Mouse (Mus musculus) midbrain, embryonic 13.5 days (tissue): ENCODE measurements around the gene Slc47a1. TPM values are rescaled to one million over a fixed set of nuclear protein-coding genes. Genes with fewer than 3 reads are reported as not detected.
"Not testable (repeated sequence)": the region's sequence is repeated elsewhere in the genome, so short reads cannot be mapped to it uniquely, and the experiment has no call there.

Experiments used
- ATAC-seq: fragments of 200-750 bp; cut with Nextera tagmentation; 2 replicates; pipeline ENCODE4 v1.8.0; 2017; ENCODE audit warnings: mild to moderate bottlenecking, moderate TSS enrichment, moderate library complexity
- H3K27ac ChIP-seq: fragments of 300-500 bp; sonication (generic); 2 replicates; pipeline ENCODE4 v1.5.1; 2015; ENCODE audit warnings: inconsistent platforms, mild to moderate bottlenecking, moderate library complexity
- H3K27me3 ChIP-seq: fragments of 300-500 bp; sonication (generic); 2 replicates; pipeline ENCODE4 v1.6.1; 2015; ENCODE audit warnings: mild to moderate bottlenecking, inconsistent platforms
- H3K36me3 ChIP-seq: fragments of 300-500 bp; sonication (generic); 2 replicates; pipeline ENCODE4 v1.6.1; 2015; ENCODE audit warnings: mild to moderate bottlenecking, inconsistent platforms
- H3K4me1 ChIP-seq: fragments of 300-500 bp; sonication (generic); replicated peaks from 2 replicates; pipeline ENCODE4 v1.6.1; 2015; ENCODE audit warnings: inconsistent platforms
- H3K4me2 ChIP-seq: fragments of 300-500 bp; sonication (generic); replicated peaks from 2 replicates; pipeline ENCODE4 v1.6.1; 2015; ENCODE audit warnings: moderate library complexity, mild to moderate bottlenecking, inconsistent platforms
- H3K4me3 ChIP-seq: fragments of 300-500 bp; sonication (generic); replicated peaks from 2 replicates; pipeline ENCODE4 v1.5.1; 2015; ENCODE audit warnings: mild to moderate bottlenecking, inconsistent platforms
- H3K9ac ChIP-seq: fragments of 300-500 bp; sonication (generic); replicated peaks from 2 replicates; pipeline ENCODE4 v1.6.1; 2015; ENCODE audit warnings: mild to moderate bottlenecking, inconsistent platforms
- H3K9me3 ChIP-seq: fragments of 300-500 bp; sonication (generic); 2 replicates; pipeline ENCODE4 v1.6.1; 2016; ENCODE audit warnings: mild to moderate bottlenecking, inconsistent platforms
- WGBS: fragments of 180-500 bp; shearing (Covaris S2); methylation state at CpG from one replicate; pipeline ENCODE4 v1.1.7; 2015; 5-methylcytosine and 5-hydroxymethylcytosine counted together
- polyA plus RNA-seq: library from polyadenylated mRNA; unstranded; fragments of >200 nt; fragmentation: Nextera tagmentation; extraction: Ambion mirVana; gene quantifications from 2 replicates; pipeline ENCODE4 v1.2.1, GENCODE M21; 2015

The Slc47a1 gene
- polyA plus RNA-seq, 1 experiment from 2014 or later: not detected

- WGBS: 97% methylated on average over 6 of the region's 10 CpGs
Measured at GRCm38 (mm10) chr11:61304535-61304934, 73.6 kb downstream of the Slc47a1 start.

GRCm38 (mm10) chr11:61300716-61301392, 77.3 kb downstream of the Slc47a1 start:
- Histone ChIP-seq H3K4me3 (no peak overlapping the region), H3K27me3 (no peaks in the 10 kb centered on the region), H3K9me3 (no peaks in the 10 kb centered on the region), H3K4me2 (peak overlapping the region; percentile 15; the same call in 1 of the 2 replicates), H3K27ac (no peak overlapping the region), H3K36me3 (no peaks in the 10 kb centered on the region), H3K9ac (no peak overlapping the region), H3K4me1 (peaks cover 4% of the 10 kb centered on the region; the same call in 1 of the 2 replicates)
- no peak for ATAC-seq
- 13% methylated on average over 13 of the region's 16 CpGs for WGBS

More at GRCm38 (mm10) chr11:61304535-61304934, 73.6 kb downstream of the Slc47a1 start:
- H3K4me3 ChIP-seq, H3K36me3 ChIP-seq, H3K27ac ChIP-seq, H3K9ac ChIP-seq, H3K27me3 ChIP-seq, ATAC-seq, H3K4me2 ChIP-seq, H3K9me3 ChIP-seq, H3K4me1 ChIP-seq: not testable (repeated sequence)

GRCm38 (mm10) chr11:61300205-61300604, 77.9 kb downstream of the Slc47a1 start:
- peaks cover 4% of the 10 kb centered on the region; the same call in 1 of the 2 replicates for H3K4me1 ChIP-seq
- WGBS: 60% methylated on average over 3 of the region's 3 CpGs
- H3K27me3 ChIP-seq: no peaks in the 10 kb centered on the region
- H3K27ac ChIP-seq: no peak overlapping the region
- no peak overlapping the region for H3K4me2 ChIP-seq
- H3K4me3 ChIP-seq: no peak overlapping the region
- no peaks in the 10 kb centered on the region for H3K36me3 ChIP-seq
- no peak for ATAC-seq
- no peaks in the 10 kb centered on the region for H3K9me3 ChIP-seq
- no peak overlapping the region for H3K9ac ChIP-seq

GRCm38 (mm10) chr11:61297901-61298300, 80.2 kb downstream of the Slc47a1 start:
- Histone ChIP-seq H3K27me3 (no peaks in the 10 kb centered on the region), H3K36me3 (no peaks in the 10 kb centered on the region), H3K4me2 (no peak overlapping the region), H3K9ac (no peak overlapping the region), H3K4me3 (no peak overlapping the region), H3K9me3 (no peaks in the 10 kb centered on the region), H3K27ac (no peak overlapping the region), H3K4me1 (peaks cover 4% of the 10 kb centered on the region; the same call in 1 of the 2 replicates)
- WGBS: 82% methylated on average over 2 of the region's 2 CpGs
- no peak for ATAC-seq

- Histone ChIP-seq H3K27me3 (no peaks in the 10 kb centered on the region), H3K4me3 (no peak overlapping the region), H3K36me3 (no peaks in the 10 kb centered on the region), H3K9ac (no peak overlapping the region), H3K4me2 (no peak overlapping the region), H3K9me3 (no peaks in the 10 kb centered on the region), H3K27ac (no peak overlapping the region), H3K4me1 (peaks cover 4% of the 10 kb centered on the region; the same call in 1 of the 2 replicates)
- 82% methylated on average over 2 of the region's 2 CpGs for WGBS
- no peak for ATAC-seq
Measured at GRCm38 (mm10) chr11:61297326-61297725, 80.8 kb downstream of the Slc47a1 start.

- 31% methylated on average over 1 of the region's 1 CpGs for WGBS
Measured at GRCm38 (mm10) chr11:61296556-61296955, 81.6 kb downstream of the Slc47a1 start.

GRCm38 (mm10) chr11:61295556-61295955, 82.6 kb downstream of the Slc47a1 start:
- Histone ChIP-seq H3K27me3 (no peaks in the 10 kb centered on the region), H3K27ac (no peak overlapping the region), H3K4me2 (no peak overlapping the region), H3K9me3 (no peaks in the 10 kb centered on the region), H3K4me3 (no peak overlapping the region), H3K9ac (no peak overlapping the region), H3K4me1 (no peaks in the 10 kb centered on the region), H3K36me3 (no peaks in the 10 kb centered on the region)
- 90% methylated on average over 2 of the region's 2 CpGs for WGBS
- no peak for ATAC-seq

More at GRCm38 (mm10) chr11:61296556-61296955, 81.6 kb downstream of the Slc47a1 start:
- Histone ChIP-seq H3K36me3 (no peaks in the 10 kb centered on the region), H3K4me1 (peaks cover 4% of the 10 kb centered on the region; the same call in 1 of the 2 replicates), H3K27me3 (no peaks in the 10 kb centered on the region), H3K4me2 (no peak overlapping the region), H3K4me3 (no peak overlapping the region), H3K27ac (no peak overlapping the region), H3K9me3 (no peaks in the 10 kb centered on the region), H3K9ac (no peak overlapping the region)
- no peak for ATAC-seq

- Histone ChIP-seq H3K27me3 (no peaks in the 10 kb centered on the region), H3K27ac (no peak overlapping the region), H3K4me1 (no peaks in the 10 kb centered on the region), H3K36me3 (no peaks in the 10 kb centered on the region), H3K4me3 (no peak overlapping the region), H3K4me2 (no peak overlapping the region), H3K9me3 (no peaks in the 10 kb centered on the region), H3K9ac (no peak overlapping the region)
- WGBS: 89% methylated on average over 3 of the region's 3 CpGs
- ATAC-seq: no peak
Measured at GRCm38 (mm10) chr11:61294431-61294830, 83.7 kb downstream of the Slc47a1 start.

Other genes with a start within 250 kb of the Slc47a1 start
- 368 and 370 TPM in 2 replicates for gene Usp22, start 203.3 kb downstream of the Slc47a1 start, polyA plus RNA-seq
- gene Aldh3a1, start 170.8 kb downstream of the Slc47a1 start, polyA plus RNA-seq: not detected in 2 replicates
- 21.4 and 23.2 TPM in 2 replicates for gene Aldh3a2, start 110.9 kb downstream of the Slc47a1 start, polyA plus RNA-seq
- not detected in 2 replicates for gene Slc47a2, start 35.5 kb downstream of the Slc47a1 start, polyA plus RNA-seq
- gene Rnf112, start 75.8 kb upstream of the Slc47a1 start, polyA plus RNA-seq: 13.6 and 15.0 TPM in 2 replicates
- 28.6 and 35.4 TPM in 2 replicates for gene Mfap4, start 107.1 kb upstream of the Slc47a1 start, polyA plus RNA-seq
- gene Mapk7, start 116.1 kb upstream of the Slc47a1 start, polyA plus RNA-seq: 76.6 and 87.2 TPM in 2 replicates
- 38.3 and 40.8 TPM in 2 replicates for gene B9d1, start 126.8 kb upstream of the Slc47a1 start, polyA plus RNA-seq
- gene Epn2, start 201.3 kb upstream of the Slc47a1 start, polyA plus RNA-seq: 48.3 and 51.2 TPM in 2 replicates